Mouse (Mus musculus) neural tube, embryonic 13.5 days (tissue): ENCODE data around the gene Mab21l3. TPM values are rescaled to one million over a fixed set of nuclear protein-coding genes. Genes with fewer than 3 reads are reported as not detected.
A peak's percentile ranks its signal among the peaks of the same experiment; 100 is the strongest.

ENCODE experiments used
- ATAC-seq: fragments of 200-750 bp; cut with Nextera tagmentation; 2 replicates; pipeline ENCODE4 v1.8.0; 2017; ENCODE audit warnings: low read depth, mild to moderate bottlenecking, moderate TSS enrichment, moderate library complexity
- H3K27ac ChIP-seq: fragments of 300-500 bp; sonication (generic); replicated peaks from 2 replicates; pipeline ENCODE4 v1.5.1; 2015; ENCODE audit warnings: moderate library complexity, mild to moderate bottlenecking, inconsistent platforms
- H3K27me3 ChIP-seq: fragments of 300-500 bp; sonication (generic); 2 replicates; pipeline ENCODE4 v1.6.1; 2015; ENCODE audit warnings: mild to moderate bottlenecking, inconsistent platforms
- H3K36me3 ChIP-seq: fragments of 300-500 bp; sonication (generic); 2 replicates; pipeline ENCODE4 v1.6.1; 2015; ENCODE audit warnings: mild to moderate bottlenecking, inconsistent platforms
- H3K4me1 ChIP-seq: fragments of 300-500 bp; sonication (generic); replicated peaks from 2 replicates; pipeline ENCODE4 v1.6.1; 2015; ENCODE audit warnings: inconsistent platforms
- H3K4me2 ChIP-seq: fragments of 300-500 bp; sonication (generic); 2 replicates; pipeline ENCODE4 v1.6.1; 2015; ENCODE audit warnings: inconsistent platforms, mild to moderate bottlenecking, moderate library complexity
- H3K4me3 ChIP-seq: fragments of 300-500 bp; sonication (generic); 2 replicates; pipeline ENCODE4 v1.5.1; 2015; ENCODE audit warnings: mild to moderate bottlenecking, inconsistent platforms
- H3K9ac ChIP-seq: fragments of 300-500 bp; sonication (generic); 2 replicates; pipeline ENCODE4 v1.6.1; 2015; ENCODE audit warnings: moderate library complexity, mild to moderate bottlenecking, inconsistent platforms
- H3K9me3 ChIP-seq: fragments of 300-500 bp; sonication (generic); 2 replicates; pipeline ENCODE4 v1.6.1; 2016; ENCODE audit warnings: inconsistent platforms
- WGBS: fragments of 180-500 bp; shearing (Covaris S2); methylation state at CpG from one replicate; pipeline ENCODE4 v1.1.7; 2015; 5-methylcytosine and 5-hydroxymethylcytosine counted together
- polyA plus RNA-seq: library from polyadenylated mRNA; unstranded; fragments of >200 nt; fragmentation: Nextera tagmentation; extraction: Ambion mirVana; gene quantifications from 2 replicates; pipeline ENCODE4 v1.2.1, GENCODE M21; 2015

The Mab21l3 gene
- polyA plus RNA-seq, 1 experiment from 2014 or later: 0.11 TPM

- H3K4me3 ChIP-seq: no peak overlapping the region
- no peak overlapping the region for H3K9ac ChIP-seq
- WGBS: 28% methylated on average over 7 of the region's 7 CpGs
- H3K27ac ChIP-seq: no peak overlapping the region
- H3K4me1 ChIP-seq: peaks cover 45% of the 10 kb centered on the region
- no peak overlapping the region for H3K4me2 ChIP-seq
- H3K36me3 ChIP-seq: no peaks in the 10 kb centered on the region
- H3K27me3 ChIP-seq: no peaks in the 10 kb centered on the region
- no peaks in the 10 kb centered on the region for H3K9me3 ChIP-seq
- ATAC-seq: 0 out of 2 replicates have a peak, but pooled peaks have one; percentile 19
Measured at GRCm38 (mm10) chr3:101796212-101796611, 52.5 kb downstream of the Mab21l3 start.

DNA sequence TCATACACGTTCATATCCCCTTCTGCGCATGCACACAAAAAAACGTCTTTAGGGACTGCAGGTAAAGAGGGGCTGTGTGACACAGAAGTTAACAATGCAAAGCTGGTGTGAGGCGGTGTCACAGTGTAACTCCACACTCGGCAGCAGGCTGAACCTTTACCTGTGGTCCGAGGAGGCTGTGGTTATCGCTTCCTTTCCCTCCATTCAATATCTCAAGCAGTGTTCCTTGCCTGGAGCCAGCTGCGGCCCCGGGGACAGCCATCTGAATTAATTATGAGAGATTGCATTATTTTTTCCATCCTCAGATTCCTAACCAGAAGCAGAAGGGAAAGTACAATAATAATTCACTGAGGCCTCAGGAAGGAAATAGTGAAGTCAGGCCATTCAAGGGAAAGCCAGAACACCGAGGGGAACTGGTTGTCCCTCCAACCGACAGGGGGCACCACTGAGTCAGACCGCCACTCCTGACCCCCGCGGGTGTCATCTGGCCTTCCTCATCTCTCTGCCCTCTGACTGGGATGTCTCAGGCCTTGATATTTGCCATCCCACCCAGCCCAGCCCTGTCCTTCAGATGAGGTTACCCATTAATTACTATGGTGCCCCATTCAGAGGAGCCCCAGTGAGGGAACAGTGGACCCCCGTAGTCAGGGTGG is 53.2 kb downstream of the Mab21l3 start:
- no peaks in the 10 kb centered on the region for H3K27me3 ChIP-seq
- peaks cover 45% of the 10 kb centered on the region for H3K4me1 ChIP-seq
- H3K4me2 ChIP-seq: no peak overlapping the region
- no peak overlapping the region for H3K4me3 ChIP-seq
- no peaks in the 10 kb centered on the region for H3K9me3 ChIP-seq
- ATAC-seq: no peak
- WGBS: 71% methylated on average over 15 of the region's 15 CpGs
- no peaks in the 10 kb centered on the region for H3K36me3 ChIP-seq
- peak overlapping the region; percentile 4; the same call in 1 of the 2 replicates for H3K27ac ChIP-seq
- no peak overlapping the region for H3K9ac ChIP-seq

DNA sequence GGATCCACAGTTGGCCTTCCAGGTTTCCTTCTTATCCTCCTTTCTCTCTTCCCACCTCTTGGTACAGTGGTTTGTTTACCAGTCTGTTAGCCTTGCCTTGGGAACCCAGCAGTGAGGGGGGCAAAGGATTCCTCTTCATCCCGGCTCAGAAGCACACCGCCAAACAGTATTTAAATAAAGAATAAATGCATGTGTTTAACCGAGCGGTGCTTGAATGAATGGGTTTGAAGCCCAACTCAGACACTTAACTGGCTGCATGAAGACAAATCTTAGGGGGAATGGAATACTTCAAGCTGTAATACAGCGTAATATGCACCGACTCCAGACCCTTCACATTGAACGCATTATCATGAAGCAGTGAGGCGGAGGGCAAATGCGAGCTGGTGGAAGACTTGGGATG is 54.1 kb downstream of the Mab21l3 start:
- Histone ChIP-seq H3K4me1 (peaks cover 45% of the 10 kb centered on the region), H3K9ac (no peak overlapping the region), H3K9me3 (no peaks in the 10 kb centered on the region), H3K4me3 (no peak overlapping the region), H3K4me2 (no peak overlapping the region), H3K27me3 (no peaks in the 10 kb centered on the region), H3K27ac (peak overlapping the region; percentile 4; the same call in 1 of the 2 replicates), H3K36me3 (no peaks in the 10 kb centered on the region)
- no peak for ATAC-seq
- 57% methylated on average over 9 of the region's 9 CpGs for WGBS

- Histone ChIP-seq H3K36me3 (no peaks in the 10 kb centered on the region), H3K27me3 (no peaks in the 10 kb centered on the region), H3K4me1 (peaks cover 45% of the 10 kb centered on the region), H3K4me2 (no peak overlapping the region), H3K9me3 (no peaks in the 10 kb centered on the region), H3K9ac (no peak overlapping the region), H3K4me3 (no peak overlapping the region), H3K27ac (no peak overlapping the region)
- ATAC-seq: no peak
- WGBS: 67% methylated on average over 5 of the region's 5 CpGs
Measured at GRCm38 (mm10) chr3:101794026-101794425, 54.7 kb downstream of the Mab21l3 start.

DNA sequence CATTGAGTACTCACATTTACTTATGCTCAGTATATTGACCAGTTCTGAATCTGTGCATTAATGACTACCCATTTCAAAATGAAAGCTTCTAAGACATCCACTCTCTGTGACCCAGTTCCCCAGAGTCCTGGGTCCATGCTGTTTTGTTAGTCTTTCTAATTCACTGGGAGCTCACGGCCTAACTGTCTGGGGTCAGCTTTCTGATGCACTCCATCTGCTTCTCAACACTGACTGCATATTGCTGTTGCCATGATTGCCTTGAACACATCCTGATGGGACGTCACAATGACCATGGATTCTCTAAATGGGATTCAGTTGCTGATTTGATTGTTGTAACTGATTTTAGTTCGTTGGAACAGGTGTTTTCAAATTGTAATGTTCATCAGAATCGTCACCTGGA is 56.6 kb downstream of the Mab21l3 start:
- H3K36me3 ChIP-seq: no peaks in the 10 kb centered on the region
- no peaks in the 10 kb centered on the region for H3K27me3 ChIP-seq
- H3K4me3 ChIP-seq: no peak overlapping the region
- no peak overlapping the region for H3K27ac ChIP-seq
- WGBS: 75% methylated on average over 4 of the region's 4 CpGs
- no peaks in the 10 kb centered on the region for H3K9me3 ChIP-seq
- no peak for ATAC-seq
- H3K4me2 ChIP-seq: no peak overlapping the region
- H3K9ac ChIP-seq: no peak overlapping the region
- H3K4me1 ChIP-seq: peaks cover 28% of the 10 kb centered on the region

- Histone ChIP-seq H3K36me3 (no peaks in the 10 kb centered on the region), H3K9ac (no peak overlapping the region), H3K4me1 (peaks cover 11% of the 10 kb centered on the region), H3K9me3 (no peaks in the 10 kb centered on the region), H3K27me3 (no peaks in the 10 kb centered on the region), H3K4me2 (no peak overlapping the region), H3K4me3 (no peak overlapping the region), H3K27ac (no peak overlapping the region)
- no peak for ATAC-seq
- 39% methylated on average over 10 of the region's 10 CpGs for WGBS
Measured at GRCm38 (mm10) chr3:101784768-101785424, 63.9 kb downstream of the Mab21l3 start.

- H3K4me3 ChIP-seq: no peak overlapping the region
- H3K9ac ChIP-seq: no peak overlapping the region
- peaks cover 21% of the 10 kb centered on the region for H3K4me1 ChIP-seq
- H3K27ac ChIP-seq: no peak overlapping the region
- WGBS: 45% methylated on average over 2 of the region's 2 CpGs
- H3K4me2 ChIP-seq: no peak overlapping the region
- no peaks in the 10 kb centered on the region for H3K27me3 ChIP-seq
- H3K36me3 ChIP-seq: no peaks in the 10 kb centered on the region
- ATAC-seq: no peak
- no peaks in the 10 kb centered on the region for H3K9me3 ChIP-seq
Measured at GRCm38 (mm10) chr3:101783793-101784192, 65.0 kb downstream of the Mab21l3 start.

GRCm38 (mm10) chr3:101780874-101781483 is 67.8 kb downstream of the Mab21l3 start:
- Histone ChIP-seq H3K27me3 (no peaks in the 10 kb centered on the region), H3K4me2 (no peak overlapping the region), H3K27ac (peak overlapping the region; percentile 46; the same call in 1 of the 2 replicates), H3K4me3 (no peak overlapping the region), H3K4me1 (peaks cover 22% of the 10 kb centered on the region), H3K36me3 (no peaks in the 10 kb centered on the region), H3K9ac (no peak overlapping the region), H3K9me3 (no peaks in the 10 kb centered on the region)
- 28% methylated on average over 6 of the region's 6 CpGs for WGBS
- ATAC-seq: peak; percentile 82

- Histone ChIP-seq H3K4me1 (peaks cover 22% of the 10 kb centered on the region), H3K27ac (peak overlapping the region; percentile 23; the same call in 1 of the 2 replicates), H3K4me2 (peak overlapping the region; percentile 18), H3K9ac (no peak overlapping the region), H3K9me3 (no peaks in the 10 kb centered on the region), H3K36me3 (no peaks in the 10 kb centered on the region), H3K4me3 (no peak overlapping the region), H3K27me3 (no peaks in the 10 kb centered on the region)
- no peak for ATAC-seq
- 53% methylated on average over 16 of the region's 16 CpGs for WGBS
Measured at GRCm38 (mm10) chr3:101778896-101779665, 69.7 kb downstream of the Mab21l3 start.

DNA sequence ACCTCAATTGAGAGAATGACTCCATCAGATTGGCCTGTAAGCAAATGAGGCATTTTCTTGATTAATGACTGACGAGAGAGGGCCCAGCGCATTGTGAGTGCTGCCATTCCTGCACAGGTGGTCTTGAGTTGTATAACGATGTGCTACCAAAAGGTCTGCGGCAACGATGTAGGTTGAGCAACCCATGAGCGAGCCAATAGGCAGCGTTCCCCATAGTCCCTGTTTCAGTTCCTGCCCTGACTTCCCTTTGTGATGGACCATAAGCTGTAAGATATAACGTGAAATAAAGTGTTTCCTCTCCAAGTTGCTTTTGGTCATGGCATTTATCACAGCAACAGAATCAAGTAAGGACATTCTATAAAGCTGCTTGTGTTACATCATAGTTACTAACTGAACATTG is 73.0 kb downstream of the Mab21l3 start:
- H3K4me2 ChIP-seq: no peak overlapping the region
- H3K4me3 ChIP-seq: no peak overlapping the region
- no peak overlapping the region for H3K27ac ChIP-seq
- H3K9me3 ChIP-seq: no peaks in the 10 kb centered on the region
- 87% methylated on average over 8 of the region's 8 CpGs for WGBS
- no peak overlapping the region for H3K9ac ChIP-seq
- no peaks in the 10 kb centered on the region for H3K36me3 ChIP-seq
- peaks cover 14% of the 10 kb centered on the region for H3K4me1 ChIP-seq
- no peaks in the 10 kb centered on the region for H3K27me3 ChIP-seq
- ATAC-seq: no peak

GRCm38 (mm10) chr3:101770540-101770939 is 78.2 kb downstream of the Mab21l3 start:
- H3K4me1 ChIP-seq: peaks cover 9% of the 10 kb centered on the region
- no peak overlapping the region for H3K4me3 ChIP-seq
- ATAC-seq: no peak
- no peak overlapping the region for H3K9ac ChIP-seq
- 80% methylated on average over 3 of the region's 3 CpGs for WGBS
- peaks cover 12% of the 10 kb centered on the region for H3K9me3 ChIP-seq
- H3K27ac ChIP-seq: no peak overlapping the region
- no peaks in the 10 kb centered on the region for H3K27me3 ChIP-seq
- no peaks in the 10 kb centered on the region for H3K36me3 ChIP-seq
- H3K4me2 ChIP-seq: no peak overlapping the region

GRCm38 (mm10) chr3:101763566-101763965 is 85.2 kb downstream of the Mab21l3 start:
- Histone ChIP-seq H3K27ac (no peak overlapping the region), H3K9ac (no peak overlapping the region), H3K4me2 (no peak overlapping the region), H3K4me1 (peaks cover 9% of the 10 kb centered on the region), H3K4me3 (no peak overlapping the region), H3K27me3 (no peaks in the 10 kb centered on the region), H3K9me3 (peaks cover 3% of the 10 kb centered on the region; the same call in 1 of the 2 replicates), H3K36me3 (no peaks in the 10 kb centered on the region)
- ATAC-seq: no peak
